Mouse (Mus musculus): ENCODE data around the gene Krtap9-1.

- TF ChIP-seq GATA1 (IDR thresholded peaks at IDR 0.05; ENCODE audit: borderline replicate concordance, low read length) = no peak
- no peak for TF ChIP-seq FLI1 (IDR thresholded peaks at IDR 0.05; ENCODE audit: low read length)
Observed at GRCm38 (mm10) chr11:99837966-99838365, 35.2 kb upstream of the Krtap9-1 start, which contains the start of gene 2300003K06Rik.

Data from megakaryocyte, embryonic 14.5 days (primary cell).